ENCODE assay signal across 14 mouse cellular contexts in the genomic region with DNA sequence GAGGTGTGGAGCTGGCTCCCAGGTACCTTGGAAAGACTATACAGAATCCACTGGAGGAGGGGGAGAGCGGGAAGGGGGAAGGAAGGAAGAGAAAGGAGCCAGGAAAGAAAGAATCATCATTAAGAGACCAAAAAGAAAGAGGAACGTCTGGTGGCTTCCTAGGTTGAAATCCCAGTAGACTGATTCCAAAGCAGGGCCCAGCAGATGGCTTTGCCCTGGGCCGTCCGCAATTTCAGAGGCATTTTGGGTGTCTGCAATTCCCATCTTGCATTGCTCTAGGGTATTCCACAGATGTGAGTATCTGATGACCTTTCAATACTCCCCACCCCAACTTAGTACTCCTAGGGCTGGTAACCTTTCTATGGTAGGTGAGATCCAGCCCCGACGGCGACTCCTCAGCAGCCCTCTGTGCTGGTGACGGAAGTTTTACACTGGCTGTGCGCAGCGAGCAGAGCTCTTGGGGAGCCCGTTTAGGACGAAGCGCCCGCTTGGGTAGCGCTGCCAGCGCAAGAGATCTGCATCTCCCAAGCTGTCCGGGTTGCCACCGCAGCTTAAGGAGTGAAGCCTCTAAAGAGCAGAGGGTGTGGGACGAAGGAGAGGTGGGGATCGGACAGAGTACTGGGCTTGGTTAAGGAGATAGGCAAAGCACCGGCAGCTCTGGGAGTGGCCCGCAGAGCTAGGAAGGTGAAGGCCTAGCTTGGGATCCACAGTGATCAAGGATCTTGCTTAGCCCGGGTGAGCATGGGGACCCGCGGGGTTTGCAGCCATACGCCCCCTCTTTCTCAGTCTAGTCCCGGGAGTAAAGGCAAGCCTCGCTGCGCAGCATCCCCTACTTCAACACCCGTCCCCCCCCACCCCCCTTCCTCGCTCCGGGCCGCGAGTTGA. TPM values are rescaled to one million over a fixed set of nuclear protein-coding genes. Genes with fewer than 3 reads are reported as not detected.
DNase-seq lines count a peak whose midpoint lies in the region; ATAC-seq and TF ChIP-seq lines count a peak whose summit lies in the region.
"Had no signal": no experiment of that assay in that cellular context is flagged by ENCODE, and none has a peak within 500 bp of the region (broad histone marks: within the 10 kb centered on the region; RNA-seq: fewer than 3 reads in every experiment).

No protein-coding gene starts in this region.

- H3K4me1 ChIP-seq in kidney, postnatal 0 days (replicated peaks; ENCODE audit: insufficient read depth, low read length), result peaks cover 11% of the 10 kb centered on the region; the same call in 1 of the 2 replicates
- H3K4me1 ChIP-seq in embryonic facial prominence, embryonic 11.5 days (ENCODE audit: control insufficient read depth, insufficient read depth, low read length), result peaks cover 10% of the 10 kb centered on the region
- H3K4me1 ChIP-seq in hindbrain, embryonic 15.5 days (replicated peaks), result peaks cover 61% of the 10 kb centered on the region
- H3K4me1 ChIP-seq in neural tube, embryonic 11.5 days (ENCODE audit: control insufficient read depth, insufficient read depth, low read length), result peaks cover 39% of the 10 kb centered on the region

- H3K27me3 ChIP-seq in kidney, postnatal 0 days (ENCODE audit: insufficient read depth, low read length), result peaks cover 92% of the 10 kb centered on the region
- peaks cover 85% of the 10 kb centered on the region for H3K27me3 ChIP-seq in embryonic facial prominence, embryonic 11.5 days (ENCODE audit: control insufficient read depth, insufficient read depth, low read length)
- H3K27me3 ChIP-seq in hindbrain, embryonic 15.5 days, result peaks cover 78% of the 10 kb centered on the region
- H3K27me3 ChIP-seq in neural tube, embryonic 11.5 days (ENCODE audit: control insufficient read depth, insufficient read depth, low read length), result peaks cover 96% of the 10 kb centered on the region

- no peak overlapping the region for H3K27ac ChIP-seq in kidney, postnatal 0 days
- no peak overlapping the region for H3K27ac ChIP-seq in embryonic facial prominence, embryonic 11.5 days (replicated peaks; ENCODE audit: low read depth, low read length)
- H3K27ac ChIP-seq in hindbrain, embryonic 15.5 days (replicated peaks), result no peak overlapping the region
- H3K27ac ChIP-seq in neural tube, embryonic 11.5 days (ENCODE audit: low read depth, low read length), result peak overlapping the region; percentile 39; the same call in 1 of the 2 replicates
- H3K27ac ChIP-seq: embryonic facial prominence, embryonic 15.5 days; stomach, embryonic 15.5 days had no signal

- no peak for DNase-seq in kidney, postnatal 0 days (ENCODE audit: low spot score)
- no peak for DNase-seq in kidney, adult 18-20 months
- no peak for DNase-seq in embryonic facial prominence, embryonic 11.5 days (ENCODE audit: low spot score)
- DNase-seq in neural tube, embryonic 11.5 days (ENCODE audit: low spot score), result peak; percentile 60
- DNase-seq in layer of hippocampus, postnatal 25 days (ENCODE audit: extremely low spot score in 1 of 2, low spot score in 1 of 2), result no peak
- DNase-seq in frontal cortex, postnatal 36 days (ENCODE audit: low spot score in 2 of 2), result no peak
- DNase-seq in kidney, adult 8-10 months, result no peak
- DNase-seq: lung, postnatal 10 days; right cerebral cortex, postnatal 25 days had no signal

- H3K9ac ChIP-seq in kidney, postnatal 0 days (ENCODE audit: low read depth, low read length), result no peak overlapping the region
- H3K9ac ChIP-seq in embryonic facial prominence, embryonic 11.5 days (replicated peaks; ENCODE audit: low read length), result no peak overlapping the region
- no peak overlapping the region for H3K9ac ChIP-seq in hindbrain, embryonic 15.5 days
- 0 out of 2 replicates have a peak overlapping the region, but pooled peaks have one; percentile 41 for H3K9ac ChIP-seq in neural tube, embryonic 11.5 days (ENCODE audit: low read length)
- H3K9ac ChIP-seq: embryonic facial prominence, embryonic 15.5 days; stomach, embryonic 15.5 days had no signal

- H3K4me2 ChIP-seq in kidney, postnatal 0 days (ENCODE audit: low read length), result no peak overlapping the region
- no peak overlapping the region for H3K4me2 ChIP-seq in embryonic facial prominence, embryonic 11.5 days (ENCODE audit: low read depth, low read length)
- peak overlapping the region; percentile 1; the same call in 1 of the 2 replicates for H3K4me2 ChIP-seq in hindbrain, embryonic 15.5 days
- H3K4me2 ChIP-seq in neural tube, embryonic 11.5 days (ENCODE audit: low read depth), result peak overlapping the region; percentile 53
- H3K4me2 ChIP-seq: stomach, embryonic 15.5 days had no signal

- ATAC-seq in kidney, postnatal 0 days (replicated peaks; ENCODE audit: low FRiP score, low read depth), result no peak
- ATAC-seq in embryonic facial prominence, embryonic 11.5 days (replicated peaks; ENCODE audit: insufficient number of reproducible peaks, low FRiP score, low TSS enrichment, low read depth), result no peak
- no peak for ATAC-seq in hindbrain, embryonic 15.5 days (ENCODE audit: low FRiP score, low read depth)
- no peak for ATAC-seq in neural tube, embryonic 11.5 days (ENCODE audit: insufficient read depth, low FRiP score, low TSS enrichment)
- ATAC-seq: activated CD4-positive, CD25-positive, alpha-beta regulatory T cell, adult 4 months had no signal

- WGBS in kidney, postnatal 0 days, result 3% methylated on average over 33 of the region's 34 CpGs
- WGBS in embryonic facial prominence, embryonic 11.5 days, result under 1% methylated on average over 32 of the region's 34 CpGs
- 1% methylated on average over 30 of the region's 34 CpGs for WGBS in hindbrain, embryonic 15.5 days
- WGBS in neural tube, embryonic 11.5 days, result under 1% methylated on average over 34 of the region's 34 CpGs

- TF ChIP-seq CTCF in kidney, postnatal 0 days (IDR thresholded peaks at IDR 0.05; ENCODE audit: low read depth), result no peak

- no peaks in the 10 kb centered on the region for H3K9me3 ChIP-seq in kidney, postnatal 0 days (replicated peaks; ENCODE audit: low read length)
- no peaks in the 10 kb centered on the region for H3K9me3 ChIP-seq in embryonic facial prominence, embryonic 11.5 days (replicated peaks; ENCODE audit: control insufficient read depth, low read length)
- H3K9me3 ChIP-seq in hindbrain, embryonic 15.5 days, result no peaks in the 10 kb centered on the region
- no peaks in the 10 kb centered on the region for H3K9me3 ChIP-seq in neural tube, embryonic 11.5 days (ENCODE audit: control insufficient read depth, low read length)
- H3K9me3 ChIP-seq: embryonic facial prominence, embryonic 15.5 days; stomach, embryonic 15.5 days had no signal

- H3K4me3 ChIP-seq in kidney, postnatal 0 days (replicated peaks; ENCODE audit: low read depth, low read length), result 0 out of 2 replicates have a peak overlapping the region, but pooled peaks have one; percentile 8
- H3K4me3 ChIP-seq in embryonic facial prominence, embryonic 11.5 days (ENCODE audit: low read depth, low read length), result peak overlapping the region; percentile 3; the same call in 1 of the 2 replicates
- no peak overlapping the region for H3K4me3 ChIP-seq in hindbrain, embryonic 15.5 days
- peak overlapping the region; percentile 31 for H3K4me3 ChIP-seq in neural tube, embryonic 11.5 days (ENCODE audit: low read depth, low read length)
- H3K4me3 ChIP-seq: stomach, embryonic 15.5 days had no signal

- H3K36me3 ChIP-seq in kidney, postnatal 0 days (ENCODE audit: insufficient read depth, low read length), result no peaks in the 10 kb centered on the region
- H3K36me3 ChIP-seq in embryonic facial prominence, embryonic 11.5 days (replicated peaks; ENCODE audit: control insufficient read depth, insufficient read depth, low read depth, low read length), result no peaks in the 10 kb centered on the region
- H3K36me3 ChIP-seq in hindbrain, embryonic 15.5 days, result no peaks in the 10 kb centered on the region
- no peaks in the 10 kb centered on the region for H3K36me3 ChIP-seq in neural tube, embryonic 11.5 days (ENCODE audit: control insufficient read depth, insufficient read depth, low read length)
- H3K36me3 ChIP-seq: embryonic facial prominence, embryonic 15.5 days; stomach, embryonic 15.5 days had no signal

RNA-seq across cellular contexts. Expression of a gene that starts 1.0 kb away (rescaled TPM):
- polyA plus RNA-seq in kidney, postnatal 0 days (2015; fragmentation: Nextera tagmentation; extraction: Ambion mirVana), result not detected in 2 replicates
- polyA plus RNA-seq in embryonic facial prominence, embryonic 11.5 days (2014; fragmentation: Nextera tagmentation; extraction: Ambion mirVana), result 4.5 and 6.2 TPM in 2 replicates
- polyA plus RNA-seq in hindbrain, embryonic 15.5 days (2015; fragmentation: Nextera tagmentation; extraction: Ambion mirVana), result 1.7 and 3.1 TPM in 2 replicates
- polyA plus RNA-seq in neural tube, embryonic 11.5 days (2014; fragmentation: Nextera tagmentation; extraction: Ambion mirVana), result 16.4 and 23.0 TPM in 2 replicates
- total RNA-seq in layer of hippocampus, postnatal 25 days (2021), result not detected
- polyA plus RNA-seq: activated CD4-positive, CD25-positive, alpha-beta regulatory T cell, adult 4 months; gonadal fat pad, adult 2 months; stomach, embryonic 15.5 days had no signal

RNA-seq across cellular contexts. Expression of a gene that starts 31.7 kb away (rescaled TPM):
- 35.9 and 41.8 TPM in 2 replicates for polyA plus RNA-seq in kidney, postnatal 0 days (2015; fragmentation: Nextera tagmentation; extraction: Ambion mirVana)
- polyA plus RNA-seq in embryonic facial prominence, embryonic 11.5 days (2014; fragmentation: Nextera tagmentation; extraction: Ambion mirVana), result 77.3 and 82.1 TPM in 2 replicates
- 42.0 and 42.4 TPM in 2 replicates for polyA plus RNA-seq in hindbrain, embryonic 15.5 days (2015; fragmentation: Nextera tagmentation; extraction: Ambion mirVana)
- 54.7 and 64.5 TPM in 2 replicates for polyA plus RNA-seq in neural tube, embryonic 11.5 days (2014; fragmentation: Nextera tagmentation; extraction: Ambion mirVana)
- total RNA-seq in layer of hippocampus, postnatal 25 days (2021), result 10 to 100 TPM; 20.3 to 20.6 TPM

RNA-seq across cellular contexts. Expression of a gene that starts 49.4 kb away (rescaled TPM):
- 24.1 and 26.5 TPM in 2 replicates for polyA plus RNA-seq in kidney, postnatal 0 days (2015; fragmentation: Nextera tagmentation; extraction: Ambion mirVana)
- 39.5 and 41.2 TPM in 2 replicates for polyA plus RNA-seq in embryonic facial prominence, embryonic 11.5 days (2014; fragmentation: Nextera tagmentation; extraction: Ambion mirVana)
- 17.6 and 18.1 TPM in 2 replicates for polyA plus RNA-seq in hindbrain, embryonic 15.5 days (2015; fragmentation: Nextera tagmentation; extraction: Ambion mirVana)
- 48.4 and 49.0 TPM in 2 replicates for polyA plus RNA-seq in neural tube, embryonic 11.5 days (2014; fragmentation: Nextera tagmentation; extraction: Ambion mirVana)
- total RNA-seq in layer of hippocampus, postnatal 25 days (2021), result 10 to 100 TPM; 45.5 to 46.0 TPM

Comparison
In these comparisons a context has a peak if more than half of its experiments do, and no peak if none do; other contexts are left out.
1. H3K4me2 ChIP-seq: peak in hindbrain, embryonic 15.5 days (single experiment) and neural tube, embryonic 11.5 days (single experiment); none in kidney, postnatal 0 days (single experiment) and embryonic facial prominence, embryonic 11.5 days (single experiment).